Mouse (Mus musculus): Measurements from ENCODE around the gene Notch1.
A peak's percentile ranks its signal among the peaks of the same experiment; 100 is the strongest.

Notch1 gene

DNA sequence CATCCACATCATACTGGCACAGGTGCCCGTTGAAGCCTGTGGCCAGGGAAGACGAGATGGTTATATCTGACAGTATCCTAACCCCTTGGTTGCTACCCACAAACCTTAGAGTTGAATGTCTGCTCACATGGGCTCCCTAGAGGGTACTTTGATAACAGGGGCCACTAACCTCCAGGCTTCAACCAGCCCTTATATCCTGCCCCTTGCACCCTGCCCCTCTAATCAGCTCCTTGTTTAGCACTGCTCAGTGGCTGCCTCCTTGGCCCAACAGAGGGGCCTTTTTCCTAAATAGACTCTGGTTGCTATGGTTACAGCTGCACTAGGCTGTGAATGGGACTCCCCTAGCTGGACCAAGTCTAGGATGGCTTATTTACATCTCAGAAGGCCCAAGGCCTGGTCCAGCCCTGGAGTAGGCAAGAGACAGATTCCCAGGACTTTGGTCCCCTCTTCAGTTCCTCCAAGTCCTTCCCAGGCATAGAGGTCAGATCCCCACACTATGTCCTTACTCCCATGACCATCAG lies 37.7 kb downstream of the Notch1 start:
- DNase-seq (ENCODE audit: low spot score) = no peak

DNA sequence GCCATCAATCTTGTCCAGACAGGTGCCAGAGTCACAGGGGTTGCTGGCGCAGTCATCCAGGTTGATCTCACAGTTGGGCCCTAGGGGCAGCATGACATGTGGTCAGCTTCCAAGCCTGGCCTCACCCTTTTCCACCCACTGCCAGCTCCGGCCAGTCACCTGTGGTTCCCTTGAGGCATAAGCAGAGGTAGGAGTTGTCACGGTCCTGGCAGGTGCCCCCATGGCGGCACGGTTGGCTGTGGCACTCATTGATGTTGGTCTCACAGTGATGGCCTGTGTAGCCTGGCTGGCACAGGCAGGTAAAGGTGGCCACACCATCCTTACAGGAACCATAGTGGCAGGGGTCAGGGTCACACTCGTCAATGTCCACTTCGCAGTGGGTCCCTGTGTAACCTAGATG lies 38.6 kb downstream of the Notch1 start:
- DNase-seq (ENCODE audit: low spot score) = no peak

DNA sequence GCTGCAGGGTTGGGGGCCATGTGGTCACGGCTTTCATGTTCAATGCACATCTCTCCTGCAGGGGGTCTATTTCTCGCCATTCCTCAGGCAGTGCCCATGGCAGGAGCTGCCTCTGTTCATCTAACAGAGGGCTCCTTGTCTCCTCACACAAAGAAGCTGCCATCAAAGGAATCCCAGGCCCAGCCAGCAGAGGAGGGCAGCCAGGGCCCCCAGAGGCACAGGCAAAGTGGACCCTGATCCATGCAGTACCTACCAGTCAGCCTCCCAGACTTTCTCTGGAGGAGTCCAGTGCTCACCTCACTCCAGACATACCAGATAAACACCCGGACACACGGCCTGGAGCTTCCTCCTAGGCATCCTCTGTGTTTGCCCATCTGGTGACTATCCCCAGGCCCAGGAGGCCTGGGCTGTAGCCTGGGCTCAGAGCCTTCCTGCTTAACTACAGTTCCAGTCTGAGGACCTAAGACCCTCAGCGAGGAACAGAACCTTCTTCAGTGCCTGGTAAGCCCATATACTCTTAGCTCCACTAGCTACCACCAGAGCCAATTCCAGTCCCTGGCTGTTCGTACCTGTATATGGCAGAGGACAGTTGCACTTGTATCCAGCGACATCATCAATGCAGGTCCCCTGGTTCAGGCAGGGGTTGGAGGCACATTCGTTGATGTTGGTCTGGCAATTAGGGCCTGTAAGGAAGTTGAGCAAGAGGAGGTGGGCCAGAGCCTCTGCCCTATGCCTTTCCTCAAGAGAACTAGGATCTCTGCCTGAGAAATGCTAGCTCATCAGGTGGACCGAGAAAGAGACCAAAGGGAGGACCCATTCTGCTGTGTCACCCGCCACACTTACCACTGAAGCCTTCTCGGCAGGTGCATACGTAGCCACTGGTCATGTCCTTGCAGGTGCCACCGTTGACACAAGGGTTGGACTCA lies 40.7 kb downstream of the Notch1 start:
- no peak for DNase-seq (ENCODE audit: low spot score)

DNA sequence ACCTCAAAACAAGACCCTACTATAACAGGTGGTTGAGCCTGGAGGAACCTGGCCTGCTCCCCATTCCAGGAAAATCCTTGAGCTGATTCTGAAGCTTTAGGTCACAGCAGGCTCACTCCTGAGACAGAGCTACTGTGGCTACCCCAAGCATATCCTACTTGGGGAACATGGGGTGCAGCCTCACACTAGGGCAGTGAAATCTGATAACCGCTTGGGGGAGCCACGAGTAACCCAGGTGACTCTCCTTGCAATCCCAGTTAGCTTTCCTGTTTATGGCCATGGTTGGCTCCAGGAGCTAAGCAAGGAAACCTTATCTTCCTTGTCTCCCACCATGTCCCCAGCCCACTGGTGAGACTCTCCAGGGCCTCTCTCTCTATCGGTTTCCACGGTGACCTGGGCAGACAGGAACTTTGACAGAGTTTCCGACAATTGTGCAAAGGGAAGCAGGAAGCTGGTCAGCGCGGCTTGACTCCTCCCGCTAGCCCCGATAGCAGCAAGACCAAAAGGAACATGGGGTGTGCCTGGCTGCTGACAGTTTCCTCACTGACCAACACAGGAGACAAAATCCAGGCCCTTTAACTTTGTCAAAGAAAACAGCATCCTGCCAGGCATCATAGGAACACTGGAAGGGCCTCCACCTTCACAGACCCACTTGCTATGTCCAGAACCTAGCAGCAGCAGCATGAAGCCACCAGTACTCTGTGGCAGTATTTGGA lies 41.5 kb downstream of the Notch1 start:
- no peak for DNase-seq (ENCODE audit: low spot score)

DNA sequence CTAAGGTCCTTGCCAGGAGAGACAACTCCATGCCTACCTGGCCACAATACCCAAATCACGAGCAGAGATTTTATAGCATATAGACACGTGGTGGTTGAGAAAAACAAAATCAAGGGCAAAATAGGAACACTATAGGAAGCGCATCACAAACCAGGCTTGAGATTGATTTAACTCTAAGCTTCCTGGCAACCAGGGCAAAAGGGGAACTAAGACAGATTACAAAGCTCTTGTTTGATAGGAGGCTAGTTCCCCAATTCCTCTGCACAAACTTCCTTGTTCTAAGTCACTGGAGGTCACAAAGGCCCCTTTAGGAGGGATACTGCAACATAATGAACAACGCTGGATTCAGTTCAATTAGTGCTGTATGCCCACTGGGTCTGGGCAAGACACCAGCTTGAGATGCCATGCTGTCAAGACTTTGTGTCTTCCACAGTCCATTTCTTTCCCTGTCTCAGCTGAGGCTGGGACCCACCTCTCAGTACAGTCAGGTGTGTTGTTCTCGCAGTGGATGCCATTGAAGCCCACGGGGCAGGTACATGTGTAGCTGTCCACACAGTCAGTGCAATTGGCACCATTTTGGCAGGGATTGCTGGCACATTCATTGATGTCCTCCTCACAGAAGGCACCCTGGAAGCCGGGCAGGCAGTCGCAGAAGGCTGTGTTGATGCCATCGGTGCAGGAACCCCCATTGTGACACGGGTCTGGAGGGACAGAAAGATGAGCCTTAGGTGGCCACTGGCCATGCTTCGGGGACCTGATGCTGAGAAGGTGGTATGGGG lies 44.0 kb downstream of the Notch1 start:
- DNase-seq (ENCODE audit: low spot score) = no peak

DNA sequence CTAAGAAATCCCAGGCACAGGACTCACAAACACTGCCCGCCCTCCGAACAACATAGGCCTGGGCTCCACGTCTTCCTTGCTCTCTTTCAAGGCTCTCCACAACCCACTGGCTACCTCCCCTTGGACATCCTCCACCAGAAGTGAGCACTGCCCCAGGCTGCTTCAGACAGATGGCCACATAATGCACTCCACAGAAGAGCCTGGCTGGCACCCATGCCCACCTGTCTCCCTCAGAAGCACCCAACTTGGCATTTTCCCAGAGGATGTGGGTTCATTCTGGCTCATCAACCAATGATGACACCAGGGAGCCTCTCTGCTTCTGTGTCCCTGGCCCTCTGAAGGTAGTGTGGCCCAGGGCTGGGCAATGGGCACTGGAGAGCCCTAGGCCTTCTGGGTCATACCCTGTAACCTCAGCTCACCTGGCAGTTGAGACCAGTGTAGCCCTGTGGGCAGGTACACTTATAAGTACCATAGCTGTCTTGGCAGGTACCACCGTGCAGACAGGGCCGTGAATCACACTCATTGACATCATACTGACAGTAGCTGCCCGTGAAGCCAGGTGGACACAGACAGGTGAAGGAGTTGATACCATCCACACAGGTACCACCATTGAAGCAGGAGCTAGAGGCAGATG lies 44.7 kb downstream of the Notch1 start:
- DNase-seq (ENCODE audit: low spot score) = no peak

DNA sequence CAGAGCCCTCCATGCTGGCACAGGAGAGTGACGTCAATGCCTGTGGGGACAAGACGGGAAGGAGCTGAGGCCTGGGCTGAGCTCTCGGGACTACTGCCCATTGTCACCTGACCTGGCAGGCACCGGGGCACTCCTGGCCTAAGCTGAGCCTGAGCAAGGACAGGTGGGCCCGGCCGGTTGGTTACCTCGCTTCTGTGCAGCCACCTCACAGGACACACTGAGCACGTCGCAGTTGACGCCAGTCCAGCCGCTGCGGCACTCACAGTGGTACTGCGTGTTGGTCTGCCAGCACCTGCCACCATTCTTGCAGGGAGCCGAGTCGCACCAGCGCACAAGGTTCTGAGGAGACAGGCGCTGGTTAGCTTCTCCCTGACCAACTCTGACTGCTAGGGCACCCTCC lies 45.5 kb downstream of the Notch1 start:
- DNase-seq (ENCODE audit: low spot score) = no peak

DNA sequence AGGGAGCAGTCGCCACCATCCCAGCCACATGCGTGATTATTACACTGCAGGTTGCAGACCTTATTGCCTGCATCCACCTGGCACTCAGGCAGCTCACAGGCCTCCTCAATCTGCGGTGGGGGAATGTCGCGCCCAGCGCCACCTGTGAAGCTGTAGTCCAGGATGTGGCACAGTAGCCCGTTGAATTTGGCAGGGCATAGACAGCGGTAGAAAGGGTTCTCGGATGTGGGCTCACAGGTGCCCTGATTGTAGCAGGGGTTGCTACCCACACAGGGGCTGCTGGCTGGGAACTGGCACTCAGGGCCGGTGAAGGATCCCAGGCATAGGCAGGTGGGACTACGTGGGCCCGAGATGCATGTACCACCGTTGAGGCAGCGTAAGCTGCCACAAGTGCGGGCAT lies 48.1 kb downstream of the Notch1 start:
- DNase-seq (ENCODE audit: low spot score) = no peak

DNA sequence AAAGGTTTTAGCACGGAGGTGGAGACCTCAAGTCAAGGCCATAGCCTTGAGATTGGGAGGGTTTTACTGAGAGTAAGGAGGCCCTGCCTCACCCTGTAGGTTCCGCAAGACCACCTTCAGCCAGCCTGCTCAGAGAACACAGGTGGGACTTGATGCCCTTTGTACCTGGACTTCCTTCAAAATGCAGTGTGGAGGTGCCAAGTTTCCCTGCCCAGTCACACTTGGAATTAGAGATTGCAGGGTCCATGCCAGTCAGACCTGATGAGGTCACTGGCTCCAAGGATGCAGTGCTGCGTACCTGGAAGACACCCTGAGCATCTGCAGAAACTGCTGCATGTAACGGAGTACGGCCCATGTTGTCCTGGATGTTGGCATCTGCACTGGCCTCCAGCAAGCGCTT lies 53.1 kb downstream of the Notch1 start:
- DNase-seq (ENCODE audit: low spot score) = no peak

DNA sequence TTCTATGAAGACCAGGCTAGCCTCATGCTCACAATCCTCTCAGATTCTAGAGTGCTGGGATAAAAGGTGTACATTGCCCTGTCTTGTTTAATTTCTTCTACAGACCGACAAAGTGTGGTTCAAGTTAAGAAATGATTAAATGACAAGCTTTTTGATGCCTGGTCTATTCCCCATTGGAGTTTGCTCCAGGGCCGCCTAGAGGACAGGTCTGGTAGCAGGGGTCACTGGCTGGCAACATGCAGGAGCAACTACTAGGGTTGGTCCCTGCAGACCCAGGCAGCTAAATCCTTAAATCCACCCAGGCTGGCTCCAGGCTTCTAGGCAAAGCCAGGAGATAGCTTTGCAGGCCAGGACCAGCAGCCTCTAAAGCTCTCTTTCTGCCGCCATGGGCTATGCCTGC lies 53.5 kb downstream of the Notch1 start:
- no peak for DNase-seq (ENCODE audit: low spot score)

DNA sequence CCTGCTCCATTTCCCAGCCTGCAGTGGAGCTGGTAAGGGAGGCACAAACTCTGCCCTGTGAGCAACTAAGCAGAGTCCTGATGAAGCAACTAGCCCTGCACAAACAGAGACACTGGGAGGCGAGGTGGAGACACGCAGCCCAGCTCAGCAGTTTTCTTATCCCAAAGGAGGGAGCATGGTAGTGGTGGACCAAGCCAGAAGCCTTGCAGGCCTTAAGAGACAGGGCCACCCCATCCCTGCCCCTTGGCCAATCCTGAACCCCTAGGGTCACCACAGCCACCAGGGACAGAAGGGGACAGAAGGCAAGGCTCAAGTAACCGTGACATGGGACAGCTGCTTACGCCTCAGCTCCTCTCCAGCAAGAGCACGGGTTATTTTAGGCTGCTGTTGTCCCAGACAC lies 54.8 kb downstream of the Notch1 start:
- no peak for DNase-seq (ENCODE audit: low spot score)

DNA sequence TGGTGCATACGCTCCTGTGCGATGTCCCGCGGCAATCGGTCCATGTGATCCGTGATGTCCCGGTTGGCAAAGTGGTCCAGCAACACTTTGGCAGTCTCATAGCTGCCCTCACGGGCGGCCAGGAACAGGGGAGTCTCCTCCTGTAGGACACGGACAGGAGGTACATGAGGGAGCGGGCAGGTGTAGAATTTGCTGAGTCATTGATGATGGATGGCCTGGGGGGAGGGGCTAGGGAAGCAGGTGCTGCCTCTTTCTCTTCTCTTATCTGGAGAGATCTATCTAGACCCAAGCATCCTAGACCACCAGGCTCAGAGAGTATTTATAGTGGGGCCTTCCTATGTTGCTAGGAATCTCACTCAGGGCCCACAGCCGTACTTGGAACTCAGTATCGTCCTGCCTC lies 55.6 kb downstream of the Notch1 start:
- DNase-seq (ENCODE audit: low spot score) = no peak

DNA sequence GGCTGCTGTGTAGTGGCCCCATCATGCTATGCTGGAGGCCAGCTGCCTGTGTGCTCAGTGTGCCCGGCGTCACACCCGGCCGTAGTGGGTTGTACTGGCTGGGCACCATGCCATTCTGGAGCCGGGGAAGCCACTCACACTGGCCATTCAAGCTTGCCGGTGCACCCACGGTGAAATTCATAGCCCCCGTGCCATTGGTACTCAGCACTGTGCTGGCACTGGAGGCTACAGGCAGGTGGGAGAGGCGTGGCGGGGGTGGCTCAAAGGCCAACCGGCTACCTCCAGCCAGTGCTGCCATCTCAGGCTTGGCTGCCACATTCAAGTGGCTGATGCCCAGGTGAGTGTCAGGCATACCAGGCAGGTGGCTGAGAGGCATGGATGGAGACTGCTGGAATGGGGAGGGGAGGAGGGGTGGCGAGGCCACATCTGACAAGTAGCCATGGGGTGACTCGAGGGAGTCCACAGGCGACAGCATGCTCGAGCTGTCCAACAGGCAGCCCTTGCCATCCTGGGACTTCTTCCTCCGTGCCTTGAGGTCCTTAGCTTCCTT lies 56.3 kb downstream of the Notch1 start:
- no peak for DNase-seq (ENCODE audit: low spot score)

DNA sequence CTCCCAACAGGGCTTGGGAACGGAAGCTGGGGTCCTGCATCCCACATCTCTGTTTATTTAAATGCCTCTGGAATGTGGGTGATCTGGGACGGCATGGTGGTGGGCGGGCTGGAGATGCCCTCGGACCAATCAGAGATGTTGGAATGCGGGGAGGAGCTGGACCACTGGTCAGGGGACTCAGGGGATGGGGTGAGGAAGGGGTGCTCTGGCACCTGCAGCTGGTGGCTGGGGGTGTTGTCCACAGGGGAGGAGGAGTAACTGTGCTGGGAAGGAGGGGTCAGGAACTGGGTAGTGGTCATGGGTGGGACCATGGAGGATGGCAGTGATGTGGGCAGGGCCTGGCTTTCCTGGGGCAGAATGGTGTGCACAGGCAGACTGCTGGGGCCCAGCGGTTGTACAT lies 57.0 kb downstream of the Notch1 start:
- DNase-seq (ENCODE audit: low spot score) = no peak

DNA sequence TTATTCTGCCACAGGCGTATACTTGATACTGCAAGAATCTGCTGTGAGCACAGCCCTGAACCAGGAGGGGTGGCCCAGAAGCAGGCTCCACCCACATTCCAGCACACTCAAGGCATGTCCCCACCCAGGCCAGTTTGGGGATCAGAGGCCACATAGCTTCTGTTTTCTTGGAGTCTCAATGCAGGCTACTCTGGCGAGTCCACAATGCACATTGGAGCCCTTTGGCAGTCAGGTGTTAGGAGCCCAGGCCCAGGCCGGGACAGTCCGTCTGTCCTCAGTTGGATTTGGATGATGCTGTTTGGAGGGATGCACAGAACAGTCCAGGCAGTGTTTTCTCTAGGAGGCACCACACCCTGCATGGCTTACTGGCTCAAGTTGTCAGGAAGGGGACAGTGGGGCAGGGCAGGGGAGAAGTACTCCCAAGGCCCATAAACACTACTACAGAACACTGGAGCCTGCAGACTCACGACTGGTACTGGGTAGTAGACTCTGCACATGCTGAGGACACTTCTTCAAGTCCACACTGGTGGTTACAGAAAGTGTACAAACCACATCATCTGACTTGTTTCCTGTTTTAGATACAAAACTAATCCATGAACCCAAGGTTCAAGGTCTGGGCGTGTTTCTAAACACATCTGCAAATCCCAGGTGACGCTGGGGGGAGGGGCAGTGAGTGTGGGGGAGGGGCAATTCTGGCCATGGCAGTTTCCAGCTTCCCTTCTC lies 57.9 kb downstream of the Notch1 start:
- no peak for DNase-seq (ENCODE audit: low spot score)

DNA sequence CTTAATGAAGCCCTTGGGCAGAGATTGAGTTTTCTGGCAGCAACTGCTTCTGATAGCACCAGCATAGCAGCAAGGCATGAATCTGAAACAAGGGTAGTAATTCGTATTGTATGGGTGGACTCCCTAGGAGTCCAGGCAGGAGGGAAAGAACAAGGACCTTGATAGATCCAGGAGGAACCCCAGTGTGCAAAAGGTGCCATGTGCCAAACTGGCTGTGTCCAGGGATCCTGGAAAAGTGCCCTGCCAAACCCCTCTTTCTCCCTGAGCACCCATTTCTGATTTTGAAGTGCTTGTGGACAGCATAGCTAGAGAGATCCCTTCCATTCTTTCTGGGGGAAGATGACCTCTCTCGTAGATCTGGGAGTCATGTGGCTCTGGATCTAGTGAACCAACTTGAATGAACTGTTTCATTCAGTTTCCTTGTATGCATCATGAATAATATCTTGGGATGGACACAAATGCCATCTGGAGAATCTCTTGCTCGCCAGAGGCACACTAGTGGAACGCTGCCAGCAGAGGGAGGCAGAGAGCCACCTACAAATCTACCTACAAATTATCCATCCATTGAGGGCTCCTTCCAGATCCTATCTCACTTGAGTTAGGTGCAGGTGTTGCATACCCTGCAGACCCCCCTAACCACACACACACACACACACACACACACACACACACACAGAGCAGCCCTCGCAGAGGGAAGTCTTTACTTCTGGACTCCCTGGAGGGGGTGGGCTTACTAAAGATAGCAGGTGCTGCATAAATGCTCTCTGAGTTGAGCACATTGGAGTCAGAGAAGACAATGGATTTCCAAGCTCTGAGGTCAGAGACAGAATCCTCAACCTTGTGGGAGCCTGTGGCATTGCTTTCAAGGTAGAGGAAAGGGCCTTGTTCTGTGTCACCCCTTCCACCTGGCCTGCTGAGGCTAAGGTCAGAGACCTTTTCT lies 67.1 kb downstream of the Notch1 start:
- peak; percentile 70 for DNase-seq (ENCODE audit: low spot score)

DNA sequence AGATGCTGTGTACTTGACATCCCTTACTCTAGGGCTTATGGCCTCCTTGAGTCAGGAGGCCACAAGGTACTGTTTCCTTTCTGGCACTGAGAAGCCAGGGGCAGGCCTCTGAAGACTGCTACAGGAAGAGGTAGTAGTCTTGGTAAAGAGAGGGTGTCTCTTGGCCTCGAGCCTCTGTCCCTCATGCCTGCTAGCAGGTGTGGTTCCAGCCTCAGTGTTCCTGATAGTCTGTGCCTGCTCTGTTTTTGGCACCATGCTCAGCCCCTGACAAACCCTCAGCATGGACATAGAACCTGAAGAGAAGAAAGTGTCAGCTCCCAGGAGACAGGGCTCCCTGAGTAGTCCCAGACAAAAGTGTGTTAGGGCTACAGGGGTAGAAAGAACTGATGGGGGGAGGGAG lies 69.0 kb downstream of the Notch1 start:
- no peak for DNase-seq (ENCODE audit: low spot score)

DNA sequence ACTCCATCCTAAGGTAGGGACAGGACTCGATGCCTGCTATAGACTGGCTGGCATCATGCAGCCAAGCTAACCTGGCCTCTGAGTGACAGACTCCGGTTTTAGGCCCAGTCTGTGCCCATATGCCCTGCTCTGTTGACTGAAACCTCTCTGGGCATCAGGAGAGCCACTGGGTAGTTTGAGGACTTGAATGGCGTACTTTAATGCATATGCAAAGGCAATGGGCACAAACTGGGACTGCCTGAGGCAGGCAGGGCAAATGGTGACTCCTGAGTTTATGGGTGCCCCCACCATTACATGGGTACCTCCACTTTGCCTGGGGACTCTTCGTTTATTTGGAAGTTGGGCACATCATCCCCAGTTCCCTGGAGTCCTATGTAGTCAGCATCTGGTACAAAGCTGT lies 69.8 kb downstream of the Notch1 start:
- DNase-seq (ENCODE audit: low spot score) = no peak

DNA sequence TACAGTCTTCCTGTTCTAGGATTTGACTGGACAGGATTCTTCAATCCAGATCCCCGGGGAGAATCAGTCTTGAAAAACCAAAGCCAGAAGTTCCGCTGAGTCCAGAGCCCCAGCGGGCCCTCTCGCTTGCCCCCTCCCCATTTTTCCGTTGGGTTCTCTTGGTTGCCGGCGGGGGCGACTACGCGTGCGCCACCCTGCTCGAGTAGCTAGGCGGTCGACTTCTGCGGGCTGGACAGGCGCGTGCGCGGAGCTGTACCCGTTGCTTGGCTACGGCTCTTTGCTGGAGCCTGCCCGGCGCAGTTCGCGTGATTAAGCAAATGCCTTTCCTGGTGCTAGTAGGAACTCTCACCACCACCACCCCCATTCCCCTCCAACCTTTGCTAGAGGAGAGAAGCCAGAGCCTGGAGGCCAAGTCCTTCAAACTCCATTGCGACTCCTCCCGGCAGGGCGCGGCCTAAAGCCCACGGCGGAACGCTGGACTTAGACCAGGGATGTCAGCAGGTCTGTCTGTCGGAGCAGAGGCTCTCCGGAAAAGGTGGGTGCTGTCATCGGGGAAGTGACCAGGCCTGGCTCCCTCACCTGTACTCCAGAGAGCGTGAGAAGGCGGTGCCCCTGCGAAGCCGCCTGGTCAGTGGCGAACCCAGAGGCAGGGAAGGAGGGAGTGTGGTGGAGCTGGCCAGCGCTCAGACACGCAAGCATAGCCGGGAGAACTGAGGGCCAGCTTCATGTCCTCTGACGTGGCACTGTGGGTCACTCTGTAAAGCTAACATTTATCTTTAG lies 70.6 kb downstream of the Notch1 start:
- peak; percentile 80 for DNase-seq (ENCODE audit: low spot score)

All from ovary, postnatal 14 days (tissue).